Mouse (Mus musculus) hindbrain, embryonic 12.5 days (tissue): ENCODE measurements around the gene Ubc. TPM values are rescaled to one million over a fixed set of nuclear protein-coding genes. Genes with fewer than 3 reads are reported as not detected.
A peak's percentile ranks its signal among the peaks of the same experiment; 100 is the strongest.
"Not testable (repeated sequence)": the region's sequence is repeated elsewhere in the genome, so short reads cannot be mapped to it uniquely, and the experiment has no call there.

ENCODE experiments used
- ATAC-seq: fragments of 200-750 bp; cut with Nextera tagmentation; 2 replicates; pipeline ENCODE4 v1.8.0; 2017; ENCODE audit warnings: moderate TSS enrichment; ENCODE audit not compliant: low FRiP score
- H3K27ac ChIP-seq: fragments of 300-500 bp; sonication (generic); 2 replicates; pipeline ENCODE4 v1.5.1; 2016; ENCODE audit warnings: mild to moderate bottlenecking
- H3K27me3 ChIP-seq: fragments of 300-500 bp; sonication (generic); 2 replicates; pipeline ENCODE4 v1.6.1; 2016; ENCODE audit warnings: mild to moderate bottlenecking
- H3K36me3 ChIP-seq: fragments of 300-500 bp; sonication (generic); 2 replicates; pipeline ENCODE4 v1.6.1; 2016; ENCODE audit warnings: mild to moderate bottlenecking
- H3K4me1 ChIP-seq: fragments of 300-500 bp; sonication (generic); 2 replicates; pipeline ENCODE4 v1.6.1; 2016
- H3K4me2 ChIP-seq: fragments of 300-500 bp; sonication (generic); replicated peaks from 2 replicates; pipeline ENCODE4 v1.6.1; 2016; ENCODE audit warnings: mild to moderate bottlenecking
- H3K4me3 ChIP-seq: fragments of 300-500 bp; sonication (generic); 2 replicates; pipeline ENCODE4 v1.5.1; 2016; ENCODE audit warnings: mild to moderate bottlenecking
- H3K9ac ChIP-seq: fragments of 300-500 bp; sonication (generic); 2 replicates; pipeline ENCODE4 v1.6.1; 2016; ENCODE audit warnings: mild to moderate bottlenecking, moderate library complexity
- H3K9me3 ChIP-seq: fragments of 300-500 bp; sonication (generic); replicated peaks from 2 replicates; pipeline ENCODE4 v1.6.1; 2016; ENCODE audit warnings: mild to moderate bottlenecking
- WGBS: fragments of 180-500 bp; shearing (Covaris S2); methylation state at CpG from one replicate; pipeline ENCODE4 v1.1.7; 2016; 5-methylcytosine and 5-hydroxymethylcytosine counted together
- polyA plus RNA-seq: library from polyadenylated mRNA; unstranded; fragments of >200 nt; fragmentation: Nextera tagmentation; extraction: Ambion mirVana; gene quantifications from 2 replicates; pipeline ENCODE4 v1.2.1, GENCODE M21; 2016

Ubc gene
- polyA plus RNA-seq, 1 experiment from 2014 or later, result 1,117 TPM

- H3K9me3 ChIP-seq, H3K27me3 ChIP-seq, ATAC-seq, H3K9ac ChIP-seq, H3K4me3 ChIP-seq, H3K4me2 ChIP-seq, H3K27ac ChIP-seq: not testable (repeated sequence)
- Histone ChIP-seq H3K36me3 (peaks cover 18% of the 10 kb centered on the region), H3K4me1 (peaks cover 26% of the 10 kb centered on the region)
- WGBS, result 92% methylated on average over 5 of the region's 6 CpGs
Observed at GRCm38 (mm10) chr5:125387295-125387694, 2.7 kb downstream of the Ubc start.

GRCm38 (mm10) chr5:125385215-125385940, 4.6 kb downstream of the Ubc start:
- 78% methylated on average over 8 of the region's 8 CpGs for WGBS
- H3K27me3 ChIP-seq, result no peaks in the 10 kb centered on the region
- H3K4me1 ChIP-seq, result peaks cover 25% of the 10 kb centered on the region
- H3K27ac ChIP-seq, result no peak overlapping the region
- H3K4me3 ChIP-seq, result no peak overlapping the region
- no peaks in the 10 kb centered on the region for H3K9me3 ChIP-seq
- H3K4me2 ChIP-seq, result 0 out of 2 replicates have a peak overlapping the region, but pooled peaks have one; percentile 24
- H3K9ac ChIP-seq, result no peak overlapping the region
- ATAC-seq, result no peak
- H3K36me3 ChIP-seq, result peaks cover 18% of the 10 kb centered on the region

- Histone ChIP-seq H3K27me3 (no peaks in the 10 kb centered on the region), H3K4me2 (no peak overlapping the region), H3K9ac (no peak overlapping the region), H3K4me3 (no peak overlapping the region), H3K27ac (no peak overlapping the region), H3K36me3 (peaks cover 18% of the 10 kb centered on the region), H3K4me1 (peaks cover 24% of the 10 kb centered on the region), H3K9me3 (no peaks in the 10 kb centered on the region)
- ATAC-seq, result no peak
- WGBS, result 91% methylated on average over 2 of the region's 2 CpGs
Observed at GRCm38 (mm10) chr5:125384512-125385214, 5.3 kb downstream of the Ubc start.

GRCm38 (mm10) chr5:125383637-125384420, 6.2 kb downstream of the Ubc start:
- no peak overlapping the region for H3K4me2 ChIP-seq
- H3K4me1 ChIP-seq, result peaks cover 24% of the 10 kb centered on the region
- no peak for ATAC-seq
- no peaks in the 10 kb centered on the region for H3K27me3 ChIP-seq
- H3K4me3 ChIP-seq, result no peak overlapping the region
- WGBS, result 84% methylated on average over 3 of the region's 3 CpGs
- no peaks in the 10 kb centered on the region for H3K9me3 ChIP-seq
- no peak overlapping the region for H3K9ac ChIP-seq
- no peak overlapping the region for H3K27ac ChIP-seq
- H3K36me3 ChIP-seq, result peaks cover 18% of the 10 kb centered on the region

GRCm38 (mm10) chr5:125382673-125383558, 7.1 kb downstream of the Ubc start:
- H3K4me3 ChIP-seq, result no peak overlapping the region
- H3K9me3 ChIP-seq, result no peaks in the 10 kb centered on the region
- H3K4me1 ChIP-seq, result peaks cover 16% of the 10 kb centered on the region
- H3K36me3 ChIP-seq, result peaks cover 18% of the 10 kb centered on the region
- H3K9ac ChIP-seq, result no peak overlapping the region
- ATAC-seq, result peak; percentile 50; the same call in 1 of the 2 replicates
- no peak overlapping the region for H3K4me2 ChIP-seq
- WGBS, result 60% methylated on average over 6 of the region's 6 CpGs
- no peak overlapping the region for H3K27ac ChIP-seq
- no peaks in the 10 kb centered on the region for H3K27me3 ChIP-seq

GRCm38 (mm10) chr5:125381954-125382672, 7.9 kb downstream of the Ubc start:
- no peak overlapping the region for H3K9ac ChIP-seq
- no peak overlapping the region for H3K4me3 ChIP-seq
- 0 out of 2 replicates have a peak, but pooled peaks have one; percentile 13 for ATAC-seq
- no peak overlapping the region for H3K4me2 ChIP-seq
- peaks cover 18% of the 10 kb centered on the region for H3K36me3 ChIP-seq
- WGBS, result 83% methylated on average over 5 of the region's 5 CpGs
- no peak overlapping the region for H3K27ac ChIP-seq
- no peaks in the 10 kb centered on the region for H3K27me3 ChIP-seq
- H3K9me3 ChIP-seq, result no peaks in the 10 kb centered on the region
- H3K4me1 ChIP-seq, result peaks cover 16% of the 10 kb centered on the region

- no peaks in the 10 kb centered on the region for H3K36me3 ChIP-seq
- no peak overlapping the region for H3K4me3 ChIP-seq
- no peak overlapping the region for H3K4me2 ChIP-seq
- H3K4me1 ChIP-seq, result no peaks in the 10 kb centered on the region
- WGBS, result 87% methylated on average over 5 of the region's 5 CpGs
- no peak overlapping the region for H3K9ac ChIP-seq
- no peaks in the 10 kb centered on the region for H3K9me3 ChIP-seq
- no peak overlapping the region for H3K27ac ChIP-seq
- no peaks in the 10 kb centered on the region for H3K27me3 ChIP-seq
- no peak for ATAC-seq
Observed at GRCm38 (mm10) chr5:125378919-125379318, 11.1 kb downstream of the Ubc start.

- H3K9ac ChIP-seq, result no peak overlapping the region
- ATAC-seq, result no peak
- H3K27ac ChIP-seq, result no peak overlapping the region
- no peaks in the 10 kb centered on the region for H3K36me3 ChIP-seq
- H3K4me3 ChIP-seq, result no peak overlapping the region
- H3K4me1 ChIP-seq, result no peaks in the 10 kb centered on the region
- 61% methylated on average over 7 of the region's 7 CpGs for WGBS
- no peaks in the 10 kb centered on the region for H3K9me3 ChIP-seq
- no peaks in the 10 kb centered on the region for H3K27me3 ChIP-seq
- no peak overlapping the region for H3K4me2 ChIP-seq
Observed at GRCm38 (mm10) chr5:125377214-125377613, 12.8 kb downstream of the Ubc start.

- H3K36me3 ChIP-seq, result no peaks in the 10 kb centered on the region
- no peak overlapping the region for H3K4me2 ChIP-seq
- WGBS, result 87% methylated on average over 2 of the region's 2 CpGs
- H3K9ac ChIP-seq, result no peak overlapping the region
- no peaks in the 10 kb centered on the region for H3K27me3 ChIP-seq
- no peak overlapping the region for H3K27ac ChIP-seq
- no peaks in the 10 kb centered on the region for H3K4me1 ChIP-seq
- no peak for ATAC-seq
- no peaks in the 10 kb centered on the region for H3K9me3 ChIP-seq
- no peak overlapping the region for H3K4me3 ChIP-seq
Observed at GRCm38 (mm10) chr5:125375871-125376270, 14.1 kb downstream of the Ubc start.

GRCm38 (mm10) chr5:125372027-125372426, 18.0 kb downstream of the Ubc start:
- 85% methylated on average over 4 of the region's 4 CpGs for WGBS
- no peaks in the 10 kb centered on the region for H3K9me3 ChIP-seq
- no peak for ATAC-seq

More at GRCm38 (mm10) chr5:125372027-125372426, 18.0 kb downstream of the Ubc start:
- Histone ChIP-seq H3K4me3 (no peak overlapping the region), H3K36me3 (no peaks in the 10 kb centered on the region), H3K9ac (no peak overlapping the region), H3K27ac (no peak overlapping the region), H3K27me3 (no peaks in the 10 kb centered on the region), H3K4me2 (no peak overlapping the region), H3K4me1 (no peaks in the 10 kb centered on the region)
